Mouse (Mus musculus): ENCODE data around the gene Tjp3.

Gene Tjp3

DNA sequence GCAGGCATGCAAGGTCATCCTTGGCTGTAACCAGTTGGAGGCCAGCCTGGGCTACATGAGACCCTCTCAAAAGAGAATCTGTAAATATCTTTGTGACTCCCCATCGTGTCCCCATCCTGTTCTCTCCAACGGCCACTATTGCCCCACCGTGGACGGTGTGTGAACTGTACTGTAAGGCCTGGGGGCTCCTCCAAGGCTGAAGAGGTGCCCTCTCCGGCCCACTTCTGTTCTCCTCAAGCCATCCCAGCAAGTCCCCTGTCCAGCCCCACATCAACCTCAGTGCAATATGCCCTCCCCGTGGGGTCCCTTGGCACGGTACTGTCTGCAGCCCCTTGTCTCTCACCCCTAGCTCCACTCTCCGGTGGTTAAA lies 27.9 kb upstream of the Tjp3 start:
- DNase-seq (ENCODE audit: low spot score) = no peak

DNA sequence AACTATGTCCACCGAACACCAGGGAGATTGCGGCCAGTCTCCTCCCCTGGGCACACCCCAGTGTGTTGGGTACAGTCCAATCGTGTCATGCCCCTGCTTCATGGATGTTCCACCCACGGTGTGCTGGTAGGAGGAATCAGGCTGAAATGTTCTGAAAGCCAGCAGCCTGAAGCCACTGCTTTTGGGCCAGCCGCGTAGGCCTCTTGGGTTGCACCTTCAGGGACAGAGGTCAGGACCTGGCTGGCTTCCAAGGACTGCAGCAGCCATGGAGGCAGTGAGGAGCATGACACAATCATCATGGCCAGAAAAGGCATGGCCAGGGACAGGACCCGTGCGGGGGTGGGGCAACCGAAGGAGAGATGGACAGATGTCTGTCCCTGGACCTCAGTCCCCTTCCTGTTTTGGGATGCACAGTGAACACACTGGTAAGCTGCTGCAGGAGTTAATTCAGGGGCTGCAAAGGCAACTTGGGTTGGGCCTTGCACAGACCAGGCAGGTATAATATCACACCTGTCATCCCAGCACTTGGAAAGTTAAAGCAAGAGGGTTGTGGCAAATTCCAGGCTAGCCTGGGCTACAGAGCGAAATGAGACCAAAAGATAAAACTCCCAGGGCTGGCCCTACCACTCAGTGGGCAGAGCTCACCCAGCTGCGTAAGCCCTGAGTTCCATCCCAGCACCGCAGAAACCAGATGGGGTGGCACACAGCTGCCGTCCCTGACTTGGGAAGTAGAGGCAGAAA lies 27.4 kb upstream of the Tjp3 start:
- DNase-seq (ENCODE audit: low spot score) = no peak

DNA sequence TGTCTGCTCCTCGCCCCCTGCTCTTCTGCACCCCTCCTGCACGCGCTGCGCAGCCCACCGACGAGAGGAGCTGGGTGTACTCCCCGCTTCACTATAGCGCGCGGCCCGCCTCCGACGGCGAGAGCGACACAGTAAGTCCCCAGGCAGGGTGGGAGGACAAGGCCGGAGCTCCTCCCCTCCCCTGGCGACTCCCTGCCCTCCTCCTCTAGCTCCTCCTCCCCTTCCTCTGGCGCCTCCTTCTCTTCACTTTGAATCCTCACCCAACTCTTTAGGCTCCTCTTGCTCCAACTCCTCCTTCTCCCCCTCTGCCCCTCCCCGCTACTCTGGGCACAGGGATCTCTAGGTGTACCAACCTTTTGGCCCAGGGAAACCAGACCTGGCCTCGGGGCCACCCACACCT lies 25.9 kb upstream of the Tjp3 start:
- no peak for DNase-seq (ENCODE audit: low spot score)

DNA sequence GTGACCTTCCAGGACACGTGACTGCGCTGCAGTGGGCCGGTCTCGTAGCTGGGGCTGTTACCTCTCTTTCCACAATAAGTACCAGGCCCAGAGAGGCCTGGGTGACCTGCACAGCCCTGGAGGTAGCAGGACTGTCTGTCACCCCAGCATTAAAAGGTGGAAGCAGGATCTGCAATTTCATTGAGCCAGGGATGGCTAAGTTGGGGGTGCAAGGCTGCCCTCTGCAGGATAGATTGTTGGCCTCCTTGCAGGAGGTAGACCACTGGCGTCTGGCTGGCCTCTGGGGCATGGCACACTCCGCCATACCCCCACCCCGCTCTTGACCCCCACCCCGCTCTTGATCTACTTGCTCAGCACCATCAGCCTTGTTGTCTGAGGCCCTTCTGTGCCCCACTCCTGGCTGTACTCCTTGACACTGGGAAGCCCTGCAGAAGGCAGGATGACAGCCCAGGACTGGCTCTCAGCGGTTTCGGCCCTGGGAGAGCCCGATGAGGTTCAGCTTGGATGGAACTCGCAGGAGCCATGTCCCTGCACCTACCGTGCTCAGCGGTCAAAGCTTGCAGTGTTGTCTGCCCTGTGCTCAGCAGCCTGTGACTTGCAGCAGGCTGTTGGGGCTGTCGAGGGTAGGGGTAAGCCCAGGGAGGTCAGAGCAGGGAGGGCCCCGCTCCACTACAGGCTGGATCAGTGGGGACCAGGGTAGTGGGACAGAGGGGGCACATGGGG lies 25.1 kb upstream of the Tjp3 start:
- DNase-seq (ENCODE audit: low spot score) = no peak

DNA sequence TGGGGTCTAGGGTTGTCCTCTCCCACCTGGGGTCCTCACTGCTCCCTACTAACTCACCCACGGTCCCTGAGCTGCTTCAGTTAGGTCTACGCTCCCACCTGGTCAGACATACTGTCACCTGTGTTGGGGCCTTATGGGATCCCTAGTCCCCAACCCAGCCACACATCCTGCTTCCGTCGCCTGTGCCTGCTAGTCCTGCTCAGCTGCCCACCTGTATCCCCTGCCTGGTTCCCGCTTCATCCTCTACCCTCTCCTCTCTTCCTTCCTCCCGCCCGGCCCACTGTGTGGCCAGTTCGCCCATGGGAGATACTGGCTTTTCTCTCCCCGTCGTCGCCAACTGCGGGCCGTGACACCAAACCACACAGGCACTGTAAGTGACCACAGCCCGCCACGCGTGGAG lies 24.2 kb upstream of the Tjp3 start:
- no peak for DNase-seq (ENCODE audit: low spot score)

DNA sequence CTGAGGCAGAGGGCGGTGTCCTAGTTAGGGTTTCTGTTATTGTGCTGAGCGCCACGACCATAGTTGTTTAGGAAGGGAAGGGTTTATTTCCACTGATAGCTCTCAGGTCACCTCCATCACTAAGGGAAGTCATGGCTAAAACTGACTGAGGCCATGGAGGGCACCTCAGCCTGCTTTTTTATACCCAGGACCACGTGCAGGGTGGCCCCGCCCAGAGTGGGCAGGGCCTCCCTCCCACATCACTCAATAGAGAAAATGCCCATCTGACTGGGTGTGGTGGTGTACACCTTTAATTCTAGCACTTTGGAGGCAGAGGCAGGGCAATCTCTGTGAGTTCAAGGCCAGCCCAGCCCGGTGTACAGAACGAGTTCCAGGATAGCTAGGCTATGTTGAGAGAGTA lies 22.8 kb upstream of the Tjp3 start:
- no peak for DNase-seq (ENCODE audit: low spot score)

DNA sequence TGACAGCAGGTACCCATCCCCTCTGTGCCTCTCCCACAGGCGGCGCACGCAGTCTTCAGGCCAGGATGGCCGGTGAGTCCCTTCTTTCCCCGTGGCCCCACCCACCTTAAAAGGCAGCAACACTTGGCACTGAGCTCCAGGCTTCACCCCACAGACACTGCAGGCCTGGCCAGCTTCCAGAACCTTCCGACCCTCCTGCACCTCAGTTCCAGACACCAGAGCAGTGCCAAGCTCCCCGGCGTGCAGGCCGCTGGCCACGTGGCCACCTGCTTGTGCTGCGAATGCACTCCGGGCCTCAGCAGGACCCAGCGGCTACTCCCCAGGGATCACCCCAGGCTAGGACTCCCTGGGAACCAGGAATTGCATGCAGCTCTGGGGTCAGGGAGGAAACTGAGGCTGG lies 22.2 kb upstream of the Tjp3 start:
- DNase-seq (ENCODE audit: low spot score) = no peak

DNA sequence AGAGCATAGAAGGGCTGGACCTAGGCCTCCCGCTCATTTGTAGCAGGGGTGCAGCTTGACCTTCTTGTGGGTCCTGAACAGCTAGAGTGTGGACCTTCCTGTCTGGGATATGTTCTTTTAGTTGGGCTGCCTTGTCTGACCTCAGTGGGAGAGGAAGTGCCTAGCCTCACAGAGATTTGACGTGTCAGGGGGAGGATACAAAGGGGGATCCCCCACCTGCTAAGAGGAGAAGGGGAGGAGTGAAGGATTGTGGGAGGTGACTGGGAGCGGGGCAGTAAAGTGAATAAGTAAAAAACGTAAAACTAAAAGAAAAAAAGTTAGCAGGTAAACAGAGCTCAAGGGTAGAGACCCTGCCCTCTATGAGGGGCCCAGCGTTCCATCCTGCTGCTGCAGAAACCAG lies 18.2 kb upstream of the Tjp3 start:
- DNase-seq (ENCODE audit: low spot score) = no peak

DNA sequence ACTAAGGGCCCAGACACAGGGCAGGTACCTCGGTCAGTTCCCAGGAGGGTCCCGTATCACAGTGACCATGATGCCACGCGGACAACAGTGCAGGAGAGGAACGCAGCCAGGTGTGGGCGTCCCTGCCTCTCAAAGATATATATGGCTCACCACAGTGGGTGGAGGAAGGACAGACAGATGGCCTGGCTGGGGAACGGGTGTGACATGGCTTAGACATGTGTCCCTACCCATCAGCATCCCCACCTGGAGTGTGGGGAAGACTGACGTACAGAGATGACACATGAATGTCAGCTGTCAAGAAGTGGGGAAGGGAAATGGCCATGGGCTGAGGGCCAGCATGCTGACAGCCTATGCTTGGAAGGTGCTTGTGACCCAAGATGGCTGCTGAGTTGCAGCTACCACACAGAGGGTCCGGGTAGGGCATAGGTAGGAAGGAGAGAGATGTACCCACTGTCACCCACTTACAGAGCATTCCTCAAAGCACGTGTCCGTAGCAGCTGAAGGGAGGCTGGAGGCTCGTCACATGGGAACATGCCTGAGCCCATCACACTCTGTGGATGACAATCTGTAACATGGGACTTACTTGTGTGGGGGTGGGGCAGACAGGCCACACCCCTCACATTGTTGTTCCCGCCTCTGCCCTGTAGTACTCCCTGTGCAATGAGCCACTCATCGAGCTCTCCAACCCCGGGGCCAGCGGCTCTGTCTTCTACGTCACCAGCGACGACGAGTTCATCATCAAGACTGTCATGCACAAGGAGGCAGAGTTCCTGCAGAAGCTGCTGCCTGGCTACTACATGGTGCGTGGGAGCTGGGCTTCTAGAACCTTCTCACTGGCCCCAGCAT lies 15.7 kb upstream of the Tjp3 start:
- no peak for DNase-seq (ENCODE audit: low spot score)

DNA sequence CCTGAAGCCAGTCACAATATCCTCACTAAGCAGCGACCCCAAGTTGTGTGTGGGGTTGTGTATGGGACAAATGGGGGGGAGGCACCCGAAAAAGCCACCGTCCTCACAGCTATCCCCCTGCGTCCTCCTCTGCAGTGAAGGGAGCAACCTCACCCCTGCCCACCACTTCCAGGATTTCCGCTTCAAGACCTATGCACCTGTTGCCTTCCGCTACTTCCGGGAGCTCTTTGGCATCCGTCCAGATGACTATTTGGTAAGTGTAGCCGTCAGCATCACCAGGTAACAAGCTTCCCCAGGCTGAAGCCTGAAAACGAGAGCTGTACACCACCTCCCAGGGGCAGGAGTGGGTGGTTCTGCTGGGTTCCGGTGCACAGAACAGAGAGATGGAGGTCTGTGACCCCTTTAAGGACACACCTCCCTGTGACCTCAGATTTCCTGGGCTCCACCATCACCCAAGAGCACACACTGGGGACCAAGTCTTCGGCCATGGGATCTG lies 14.8 kb upstream of the Tjp3 start:
- no peak for DNase-seq (ENCODE audit: low spot score)

DNA sequence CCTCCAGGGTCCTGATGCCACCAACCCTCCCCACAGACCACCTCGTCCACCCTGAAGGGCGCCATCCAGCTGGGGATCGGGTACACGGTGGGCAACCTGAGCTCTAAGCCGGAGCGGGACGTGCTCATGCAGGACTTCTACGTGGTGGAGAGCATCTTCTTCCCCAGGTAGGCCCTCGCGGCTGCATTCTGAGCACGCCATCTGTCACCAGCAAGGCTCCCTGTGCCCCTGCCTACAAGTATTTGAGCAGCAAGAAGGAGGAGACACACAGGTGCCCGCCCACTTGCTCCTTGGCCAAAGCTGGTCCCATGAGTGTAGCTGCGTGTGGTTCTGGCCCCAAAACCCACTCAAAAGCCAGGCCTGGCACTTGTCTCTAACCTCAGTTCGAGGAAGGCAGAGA lies 14.3 kb upstream of the Tjp3 start:
- no peak for DNase-seq (ENCODE audit: low spot score)

DNA sequence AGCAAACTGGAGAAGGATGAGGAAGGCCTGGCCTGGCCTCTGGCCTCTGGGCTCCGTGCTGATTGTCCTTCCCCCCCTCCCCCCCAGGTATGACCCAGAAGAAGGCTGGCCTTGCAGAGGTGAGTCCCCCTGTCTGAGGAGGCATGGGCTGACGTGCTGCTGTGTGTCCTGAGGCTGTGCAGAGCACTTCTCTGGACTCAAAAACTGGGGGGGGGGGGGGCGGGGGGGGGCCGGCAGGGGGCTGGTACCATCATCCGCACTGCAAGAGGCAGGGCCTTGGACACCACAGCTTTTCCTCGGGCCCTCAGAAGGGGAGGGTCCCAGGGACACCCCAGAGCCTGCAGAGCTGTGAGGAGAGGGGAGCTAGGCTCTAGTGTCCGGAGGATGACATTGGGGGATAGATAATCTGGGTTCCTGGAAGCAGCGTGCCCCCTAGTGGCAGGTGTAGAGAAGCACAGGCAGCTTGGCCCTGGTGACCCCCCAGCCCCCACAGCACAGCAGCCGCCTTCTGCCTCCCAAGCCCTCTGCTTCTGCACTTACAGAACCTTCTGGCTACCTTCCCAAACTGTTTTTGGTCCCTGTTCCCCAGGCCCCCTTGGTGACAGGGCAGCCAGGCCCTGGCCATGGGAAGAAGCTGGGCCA lies 13.3 kb upstream of the Tjp3 start:
- no peak for DNase-seq (ENCODE audit: low spot score)

DNA sequence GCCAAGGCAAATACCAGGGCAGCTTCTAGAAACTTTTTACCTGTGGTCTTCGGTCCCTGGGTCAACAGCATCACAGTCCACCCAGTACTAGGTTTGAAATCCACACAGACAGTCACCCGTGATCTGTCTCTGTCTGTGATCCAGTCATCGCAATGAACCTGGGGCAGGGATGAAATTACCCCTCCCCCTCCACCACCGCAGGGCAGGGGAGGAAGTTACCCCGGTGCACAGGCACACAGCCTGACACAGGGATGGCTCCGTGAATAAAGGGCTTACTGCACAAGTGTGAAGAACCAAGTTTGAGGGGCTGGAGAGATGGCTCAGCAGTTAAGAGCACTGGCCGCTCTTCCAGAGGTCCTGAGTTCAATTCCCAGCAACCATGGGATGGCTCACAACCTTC lies 12.4 kb upstream of the Tjp3 start:
- DNase-seq (ENCODE audit: low spot score) = no peak

DNA sequence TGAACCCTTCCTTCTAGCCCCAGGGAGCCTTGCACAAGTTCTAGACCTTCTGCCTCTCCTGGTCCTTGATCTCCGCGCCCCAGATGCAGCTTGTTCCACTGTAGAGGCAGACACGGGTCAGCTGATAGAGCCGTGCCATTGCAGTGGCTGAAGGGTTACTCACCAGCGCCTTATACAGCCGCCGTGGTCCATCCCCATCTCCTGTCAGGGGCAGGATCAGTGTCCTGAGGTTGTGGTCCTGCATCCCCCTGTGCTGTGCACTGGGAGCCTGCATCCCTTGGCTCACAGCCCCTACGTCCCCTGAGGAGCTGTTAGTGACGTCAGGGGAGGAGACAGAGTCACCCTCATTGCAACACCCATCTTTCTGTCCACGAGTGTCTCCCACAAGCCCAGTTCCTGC lies 11.9 kb upstream of the Tjp3 start:
- DNase-seq (ENCODE audit: low spot score) = no peak

DNA sequence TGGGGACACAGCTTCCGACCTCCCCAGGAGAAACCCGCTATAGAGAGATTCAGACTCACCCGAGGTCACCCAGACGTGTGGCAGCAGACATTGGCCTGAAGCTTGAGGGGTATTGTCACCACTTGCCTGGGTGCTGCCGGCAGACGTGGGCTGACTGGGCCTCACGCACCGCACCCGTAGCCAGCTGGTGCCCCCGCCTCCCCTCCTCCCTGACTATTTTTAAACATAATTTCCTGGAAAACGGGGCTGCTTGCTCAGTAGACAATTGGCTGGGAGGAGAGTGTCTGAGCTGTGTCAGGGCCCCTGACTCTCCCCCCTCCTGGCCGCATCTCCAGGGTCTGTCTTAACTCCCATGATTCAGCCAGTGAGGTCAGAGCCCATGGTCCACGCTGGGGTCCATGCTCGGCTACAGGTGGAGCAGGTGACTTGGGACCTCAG lies 11.4 kb upstream of the Tjp3 start:
- no peak for DNase-seq (ENCODE audit: low spot score)

DNA sequence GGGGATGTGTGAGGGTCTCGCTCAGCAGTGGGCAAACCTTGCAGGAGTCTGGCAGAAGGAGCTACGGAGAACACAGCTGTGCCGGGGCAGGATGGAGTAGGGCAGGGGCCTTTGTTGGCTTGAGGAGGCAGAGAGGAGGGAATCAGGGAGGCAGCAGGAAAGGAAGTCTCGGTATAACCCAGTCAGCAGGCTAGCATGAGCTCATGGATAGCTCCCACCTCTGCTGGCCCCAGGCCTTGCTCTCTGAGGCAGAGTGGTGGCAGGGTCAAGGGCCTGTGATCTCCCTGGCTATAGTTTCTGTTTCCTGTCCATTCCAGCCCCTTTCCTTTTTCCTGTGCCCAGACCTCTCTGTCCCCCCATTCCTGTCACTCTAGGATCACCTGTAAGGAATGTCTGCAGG lies 10.9 kb upstream of the Tjp3 start:
- no peak for DNase-seq (ENCODE audit: low spot score)

DNA sequence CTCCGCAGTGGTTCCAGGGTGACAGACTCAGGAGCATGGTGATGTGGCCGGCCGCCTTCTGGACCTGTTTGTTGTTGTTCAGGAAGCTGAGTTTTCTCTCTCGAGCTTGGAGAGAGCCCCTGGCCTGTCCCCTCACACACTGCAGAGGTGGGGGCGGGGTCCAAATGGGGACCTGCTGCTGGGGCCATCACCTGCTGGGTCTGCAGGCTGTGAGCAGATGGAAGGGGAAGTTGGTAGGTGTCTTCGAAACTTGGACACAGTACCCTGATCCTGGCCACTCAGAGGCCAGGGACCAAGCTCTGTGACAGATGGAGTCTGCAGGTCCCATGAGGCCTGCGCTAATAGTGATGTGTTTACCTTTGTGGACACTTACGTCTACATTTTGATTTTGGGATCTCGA lies 9.9 kb upstream of the Tjp3 start:
- no peak for DNase-seq (ENCODE audit: low spot score)

DNA sequence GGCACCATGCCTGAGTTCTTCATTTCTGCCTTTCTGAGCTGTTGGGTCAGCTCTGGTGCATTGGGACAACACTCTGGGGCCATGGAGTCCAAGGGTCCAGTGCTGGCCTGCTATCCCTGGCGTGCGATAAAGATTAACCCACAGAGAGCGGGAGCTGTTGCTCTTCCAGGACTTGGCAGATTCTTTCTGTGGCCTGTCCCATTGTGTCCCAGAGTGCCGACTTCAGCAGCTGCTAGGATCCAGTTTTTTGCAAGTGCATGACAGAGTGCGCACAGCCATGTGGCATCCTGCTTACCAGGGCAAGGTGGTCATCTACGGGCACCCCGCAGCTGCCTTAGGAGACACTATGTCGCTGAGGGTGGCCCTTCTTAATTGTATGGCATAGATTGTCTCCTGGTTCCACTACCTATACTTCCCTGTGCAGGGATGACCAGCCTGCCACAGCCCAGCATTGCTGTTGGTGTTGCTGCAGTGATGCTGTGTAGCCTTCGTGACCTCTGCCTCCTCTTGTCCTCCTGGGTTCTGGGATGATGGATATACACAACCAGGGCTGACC lies 9.0 kb upstream of the Tjp3 start:
- no peak for DNase-seq (ENCODE audit: low spot score)

DNA sequence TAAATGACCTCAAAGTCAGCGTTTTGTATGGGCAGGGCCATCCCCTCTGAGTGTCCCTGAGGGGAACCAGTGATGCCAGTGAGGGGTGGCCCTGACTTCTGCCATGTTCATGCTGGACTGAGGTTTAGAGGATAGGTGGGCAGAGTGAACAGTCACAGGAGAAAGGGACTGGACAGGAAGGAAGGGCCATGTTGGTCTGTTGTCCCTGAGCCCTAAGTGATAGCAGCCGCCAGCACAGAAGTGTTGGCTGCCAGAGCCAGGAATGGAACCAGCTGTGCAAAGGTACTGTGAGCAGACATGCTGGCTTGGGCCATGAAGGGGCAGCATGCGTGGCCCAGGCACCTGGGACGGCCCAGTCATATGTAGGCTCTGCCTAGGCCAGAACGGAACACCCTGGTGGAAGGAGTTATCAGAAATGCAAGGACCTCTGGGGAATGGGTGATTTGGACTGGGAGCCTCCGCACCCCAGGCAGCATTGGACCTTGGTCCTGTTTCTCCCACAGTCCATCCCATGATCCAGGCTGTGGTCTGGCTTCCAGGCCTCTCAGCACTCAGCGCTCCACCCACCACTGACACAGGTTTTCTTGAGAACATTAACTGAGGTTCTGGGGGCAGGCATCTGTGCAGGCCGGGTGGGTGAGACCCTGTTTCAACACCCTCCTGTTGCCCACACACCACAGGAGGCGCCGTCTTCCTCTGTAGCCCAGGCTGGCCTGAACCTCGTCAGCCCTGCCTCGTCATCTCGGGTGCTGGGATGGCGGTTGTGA lies 8.4 kb upstream of the Tjp3 start:
- DNase-seq (ENCODE audit: low spot score) = no peak

DNA sequence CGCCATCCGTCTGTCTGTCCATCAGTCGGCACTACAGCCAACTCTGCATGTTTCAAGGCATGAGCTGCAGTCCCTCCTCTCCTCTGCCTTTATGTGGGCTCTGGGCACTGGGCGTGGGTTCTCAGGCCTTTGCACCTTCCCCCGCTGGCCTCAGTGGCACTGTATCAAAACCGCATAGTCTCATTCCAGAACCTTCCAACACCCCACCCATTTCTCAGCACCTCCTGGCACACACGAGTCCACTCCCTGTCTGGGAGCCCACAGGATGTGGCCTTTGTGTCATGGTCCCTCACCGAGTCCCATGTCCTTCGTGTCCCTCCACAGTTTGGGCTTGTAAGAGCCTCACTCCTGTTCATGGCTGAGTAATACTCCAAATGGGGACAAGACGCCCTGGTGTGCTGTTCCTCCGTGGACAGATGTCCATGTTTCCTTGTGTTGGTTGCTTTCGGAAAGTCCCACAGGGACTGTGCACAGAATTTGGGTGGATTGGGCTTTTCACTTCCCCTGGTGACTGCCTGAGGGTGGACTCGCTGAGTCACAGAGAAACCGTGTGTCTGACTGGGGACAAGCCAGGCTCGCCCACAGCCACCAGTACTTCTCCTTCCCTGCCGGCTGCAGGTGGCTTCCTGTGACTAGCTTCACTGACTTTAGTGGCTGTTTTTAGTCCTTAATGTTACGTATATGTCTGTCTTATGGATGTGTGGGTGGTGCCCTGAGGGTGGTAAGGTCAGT lies 7.2 kb upstream of the Tjp3 start:
- no peak for DNase-seq (ENCODE audit: low spot score)

DNA sequence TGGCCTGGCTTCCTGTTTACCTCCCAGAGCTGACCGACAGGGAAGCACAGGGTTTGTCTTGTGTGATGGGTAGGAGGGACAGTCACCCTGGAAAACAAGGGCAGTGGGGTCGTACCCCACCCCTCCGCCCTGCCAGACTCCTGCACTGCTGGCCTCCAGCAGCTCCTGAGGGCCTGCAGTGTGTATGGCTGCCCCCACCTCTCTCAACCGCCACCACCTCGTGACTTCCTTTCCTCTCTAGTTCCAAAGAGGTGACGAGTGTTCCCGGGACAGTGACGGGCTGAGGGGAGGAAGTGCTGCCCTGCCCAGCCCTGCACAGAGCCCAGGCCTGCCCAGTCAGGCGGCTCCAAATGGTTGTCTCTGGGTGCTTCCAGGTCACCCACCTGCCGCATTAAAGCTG lies 6.5 kb upstream of the Tjp3 start:
- no peak for DNase-seq (ENCODE audit: low spot score)

Data from layer of hippocampus, adult 9-10 months (tissue).